Mouse (Mus musculus): Measurements from ENCODE around the gene Ccl2.

GRCm38 (mm10) chr11:82080865-82081264 is 45.5 kb downstream of the Ccl2 start:
- no peak for TF ChIP-seq POLR2A (IDR thresholded peaks at IDR 0.05; ENCODE audit: borderline replicate concordance, control insufficient read depth, low read depth, low read length)
- no peak for TF ChIP-seq CTCF (IDR thresholded peaks at IDR 0.05; ENCODE audit: control insufficient read depth, insufficient read depth, low read length)

Measured in bone marrow, adult 2 months (tissue).